Mouse (Mus musculus) liver, embryonic 14.5 days (tissue): Measurements from ENCODE around the gene Agk. TPM values are rescaled to one million over a fixed set of nuclear protein-coding genes. Genes with fewer than 3 reads are reported as not detected.

Experiments
- ATAC-seq: fragments of 200-750 bp; cut with Nextera tagmentation; 2 replicates; pipeline ENCODE4 v1.8.0; 2017; ENCODE audit warnings: moderate number of reproducible peaks, mild to moderate bottlenecking, moderate library complexity; ENCODE audit not compliant: insufficient read depth
- DNase-seq, 3 experiments: peaks; one replicate each; pipeline ENCODE4 v3.0.0-alpha.2; 2012 to 2013; ENCODE audit warnings: low read depth in 3 of 3, low spot score in 3 of 3
- H3K27ac ChIP-seq: fragments of 300-500 bp; sonication (generic); 2 replicates; pipeline ENCODE4 v1.5.1; 2014; ENCODE audit warnings: moderate library complexity, mild to moderate bottlenecking, control low read depth, inconsistent platforms
- H3K27me3 ChIP-seq: fragments of 300-500 bp; sonication (generic); 2 replicates; pipeline ENCODE4 v1.6.1; 2014; ENCODE audit warnings: mild to moderate bottlenecking, low read length, moderate library complexity; ENCODE audit not compliant: control insufficient read depth, insufficient read depth
- H3K36me3 ChIP-seq: fragments of 300-500 bp; sonication (generic); replicated peaks from 2 replicates; pipeline ENCODE4 v1.6.1; 2014; ENCODE audit warnings: low read depth; ENCODE audit not compliant: control insufficient read depth, insufficient read depth
- H3K4me1 ChIP-seq, 2 experiments: fragments of 200-500 bp in 1 of 2; fragments of 300-500 bp in 1 of 2; sonication (generic) in 1 of 2; replicated peaks; 2 replicates each; pipeline ENCODE4 v1.6.1; 2012 to 2014; ENCODE audit warnings: antibody characterized with exemption in 1 of 2, inconsistent platforms in 1 of 2, low read length in 1 of 2; ENCODE audit not compliant: control insufficient read depth in 2 of 2, insufficient read depth in 2 of 2
- H3K4me2 ChIP-seq: fragments of 300-500 bp; sonication (generic); 2 replicates; pipeline ENCODE4 v1.6.1; 2014; ENCODE audit warnings: low read depth, mild to moderate bottlenecking, control low read depth, moderate library complexity
- H3K4me3 ChIP-seq, 2 experiments: fragments of 200-500 bp in 1 of 2; fragments of 300-500 bp in 1 of 2; sonication (generic) in 1 of 2; 2 replicates each; pipeline ENCODE4 v1.5.1; 2012 to 2014; ENCODE audit warnings: low read depth in 2 of 2, low read length in 2 of 2, mild to moderate bottlenecking in 2 of 2, control low read depth in 1 of 2, inconsistent platforms in 1 of 2, moderate library complexity in 1 of 2; ENCODE audit not compliant: insufficient read depth in 1 of 2
- H3K9ac ChIP-seq: fragments of 300-500 bp; sonication (generic); replicated peaks from 2 replicates; pipeline ENCODE4 v1.6.1; 2014; ENCODE audit warnings: mild to moderate bottlenecking, control low read depth, moderate library complexity
- H3K9me3 ChIP-seq: fragments of 300-500 bp; sonication (generic); 2 replicates; pipeline ENCODE4 v1.6.1; 2016; ENCODE audit warnings: low read length, mixed read lengths; ENCODE audit not compliant: control insufficient read depth
- CTCF ChIP-seq: IDR thresholded peaks from 2 replicates; pipeline ENCODE4 v1.5.1; 2016; ENCODE audit warnings: antibody characterized with exemption, low read depth, control low read depth
- EP300 ChIP-seq: IDR thresholded peaks from 2 replicates; pipeline ENCODE4 v1.6.1; 2016; ENCODE audit warnings: antibody characterized with exemption, low read depth
- WGBS: fragments of 180-500 bp; shearing (Covaris S2); extraction: QIAGEN DNeasy Blood & Tissue Kit; methylation state at CpG from one replicate; pipeline ENCODE4 v1.1.7; 2014; ENCODE audit not compliant: insufficient replicate concordance; 5-methylcytosine and 5-hydroxymethylcytosine counted together
- polyA plus RNA-seq, 2 experiments: library from polyadenylated mRNA; depleted of rRNA in 1 of 2; stranded (reverse) in 1 of 2; unstranded in 1 of 2; fragments of >200 nt; fragmentation: Nextera tagmentation in 1 of 2; extraction: Ambion mirVana in 1 of 2; gene quantifications; 2 replicates each; pipeline versions ENCODE4 v1.2.1 to v1.2.3; 2012 to 2014

The Agk gene
- polyA plus RNA-seq, 2 experiments: 7.5 to 12.0 TPM

- Histone ChIP-seq H3K27me3 (no peaks in the 10 kb centered on the region), H3K9ac (no peak overlapping the region), H3K27ac (no peak overlapping the region), H3K9me3 (no peaks in the 10 kb centered on the region), H3K4me3 (no peak overlapping the region), H3K36me3 (no peaks in the 10 kb centered on the region), H3K4me2 (no peak overlapping the region), H3K4me1 (no peaks in the 10 kb centered on the region)
- DNase-seq (no peak), ATAC-seq (no peak)
- WGBS: 73% methylated on average over 4 of the region's 4 CpGs
- no peak for TF ChIP-seq EP300
- TF ChIP-seq CTCF: no peak
Observed at GRCm38 (mm10) chr6:40418386-40418785, 93.4 kb downstream of the Agk start.

- H3K27me3 ChIP-seq: no peaks in the 10 kb centered on the region
- WGBS: 70% methylated on average over 6 of the region's 6 CpGs
- TF ChIP-seq EP300: no peak
- TF ChIP-seq CTCF: no peak
Observed at GRCm38 (mm10) chr6:40421099-40421498, 96.1 kb downstream of the Agk start.

GRCm38 (mm10) chr6:40423013-40423412 lies 98.0 kb downstream of the Agk start:
- H3K36me3 ChIP-seq: no peaks in the 10 kb centered on the region
- no peaks in the 10 kb centered on the region for H3K4me1 ChIP-seq
- H3K4me3 ChIP-seq: no peak overlapping the region
- 61% methylated on average over 1 of the region's 1 CpGs for WGBS
- no peaks in the 10 kb centered on the region for H3K27me3 ChIP-seq
- no peak for DNase-seq
- H3K9ac ChIP-seq: no peak overlapping the region
- TF ChIP-seq CTCF (no peak), EP300 (no peak)
- no peaks in the 10 kb centered on the region for H3K9me3 ChIP-seq
- no peak overlapping the region for H3K27ac ChIP-seq
- no peak overlapping the region for H3K4me2 ChIP-seq
- no peak for ATAC-seq

More at GRCm38 (mm10) chr6:40421099-40421498, 96.1 kb downstream of the Agk start:
- H3K4me2 ChIP-seq: no peak overlapping the region
- H3K4me1 ChIP-seq: no peaks in the 10 kb centered on the region
- no peak overlapping the region for H3K27ac ChIP-seq
- no peak for DNase-seq
- ATAC-seq: no peak
- no peak overlapping the region for H3K4me3 ChIP-seq
- H3K9ac ChIP-seq: no peak overlapping the region
- H3K9me3 ChIP-seq: no peaks in the 10 kb centered on the region
- no peaks in the 10 kb centered on the region for H3K36me3 ChIP-seq

- no peaks in the 10 kb centered on the region for H3K4me1 ChIP-seq
- H3K9me3 ChIP-seq: no peaks in the 10 kb centered on the region
- no peak for ATAC-seq
- TF ChIP-seq EP300 (no peak), CTCF (peak; percentile 64)
- no peak overlapping the region for H3K9ac ChIP-seq
- H3K4me3 ChIP-seq: no peak overlapping the region
- H3K4me2 ChIP-seq: no peak overlapping the region
- H3K36me3 ChIP-seq: no peaks in the 10 kb centered on the region
- no peak overlapping the region for H3K27ac ChIP-seq
- DNase-seq: peak in 1 of 3 experiments; percentile 7
- H3K27me3 ChIP-seq: no peaks in the 10 kb centered on the region
- WGBS: 33% methylated on average over 1 of the region's 1 CpGs
Observed at GRCm38 (mm10) chr6:40423774-40424173, 98.8 kb downstream of the Agk start.

- Histone ChIP-seq H3K4me2 (no peak overlapping the region), H3K27ac (no peak overlapping the region), H3K4me1 (0 out of 4 replicates have a peak, but pooled peaks cover 0 to 2% of the 10 kb centered on the region in 2 experiments), H3K4me3 (no peak overlapping the region), H3K36me3 (no peaks in the 10 kb centered on the region), H3K9ac (no peak overlapping the region), H3K27me3 (no peaks in the 10 kb centered on the region), H3K9me3 (no peaks in the 10 kb centered on the region)
- TF ChIP-seq CTCF: no peak
- no peak for TF ChIP-seq EP300
- 73% methylated on average over 7 of the region's 7 CpGs for WGBS
- DNase-seq (no peak), ATAC-seq (no peak)
Observed at GRCm38 (mm10) chr6:40427441-40427840, 102.5 kb downstream of the Agk start.
